Mouse (Mus musculus): ENCODE data around the gene Ubap2.

Gene Ubap2

DNA sequence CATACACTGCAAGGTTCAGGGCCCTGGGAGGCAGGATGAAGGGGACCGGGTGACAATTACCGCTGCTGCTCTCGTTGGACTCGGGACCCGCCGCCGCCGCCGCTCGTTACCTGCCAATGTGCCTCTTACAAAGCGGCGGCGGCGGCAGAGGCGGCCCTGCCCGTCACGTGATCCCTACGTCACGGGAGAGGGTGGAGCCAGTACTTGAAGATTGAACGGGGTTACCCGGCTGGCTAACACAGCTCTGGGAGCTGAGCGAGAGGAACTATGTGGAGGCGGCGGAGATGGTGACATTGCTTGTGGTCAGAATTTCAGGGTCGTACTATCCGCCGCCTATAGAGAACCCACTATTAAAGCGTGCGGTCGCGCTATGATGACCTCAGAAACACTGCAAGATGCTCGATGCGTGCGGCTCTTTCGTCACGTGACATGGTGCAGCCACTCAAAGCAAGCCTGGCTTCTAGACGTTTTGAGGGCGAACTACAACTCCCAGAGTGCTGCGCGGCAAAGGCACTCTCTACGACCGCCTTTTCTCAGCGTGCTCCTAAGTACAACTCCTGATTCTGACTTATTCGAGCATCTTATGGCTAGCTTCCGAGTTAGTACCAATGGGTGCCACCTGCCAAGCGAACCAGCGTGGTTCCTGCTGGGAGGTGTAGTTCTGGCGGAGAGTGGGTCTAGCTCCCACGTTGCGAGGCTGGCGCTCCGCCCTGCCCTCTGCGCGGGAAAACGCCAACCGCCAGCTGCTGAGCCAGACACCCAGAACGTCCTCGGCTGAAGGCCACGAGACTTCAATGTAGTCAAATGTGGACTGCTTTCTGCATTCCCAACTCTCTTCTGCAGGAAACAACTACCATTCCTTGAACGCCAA is at the start of gene Ubap2:
Gene Ubap2 (minus strand): TSS at position 165 of the 871 bp plus-strand sequence.
- peak; percentile 94 to 95 for DNase-seq (ENCODE audit: low spot score in 2 of 2)

DNA sequence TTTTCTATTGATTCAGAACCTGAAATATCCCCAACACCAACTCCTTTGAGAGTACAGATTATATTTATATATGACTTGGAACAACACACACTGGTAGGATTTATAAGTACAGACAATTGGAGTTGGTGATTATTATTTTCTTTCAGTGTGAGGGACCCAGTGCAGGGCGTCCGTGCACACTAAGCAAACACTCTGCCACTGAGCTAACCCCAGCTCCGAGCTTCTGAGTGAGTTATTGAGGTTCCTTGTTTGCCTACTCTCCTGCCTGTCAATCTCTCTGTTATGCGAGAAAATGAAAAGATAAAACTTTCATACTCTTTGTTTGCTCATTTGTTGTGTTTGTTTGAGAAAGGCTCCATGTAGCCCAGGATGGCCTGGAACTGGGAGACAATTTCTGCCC is 46.0 kb upstream of the Ubap2 start:
- no peak for DNase-seq (ENCODE audit: low spot score in 2 of 2)

DNA sequence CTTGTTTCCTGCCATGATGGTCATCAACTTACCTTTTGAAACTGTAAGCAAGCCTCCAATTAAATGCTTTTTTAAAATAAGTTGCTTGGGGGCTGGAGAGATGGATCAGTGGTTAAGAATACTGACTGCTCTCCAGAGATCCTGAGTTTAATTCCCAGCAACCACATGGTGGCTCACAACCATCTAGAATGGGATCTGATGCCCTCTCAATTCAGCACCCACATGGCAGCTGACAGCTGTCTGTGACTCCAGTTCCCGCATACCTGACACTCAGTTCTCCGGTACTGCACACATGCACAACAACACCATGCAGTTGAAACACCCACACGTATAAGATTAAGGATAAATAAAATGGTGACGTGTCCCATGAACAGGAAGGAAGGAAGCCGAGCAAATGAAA is 43.3 kb upstream of the Ubap2 start:
- no peak for DNase-seq (ENCODE audit: low spot score in 2 of 2)

DNA sequence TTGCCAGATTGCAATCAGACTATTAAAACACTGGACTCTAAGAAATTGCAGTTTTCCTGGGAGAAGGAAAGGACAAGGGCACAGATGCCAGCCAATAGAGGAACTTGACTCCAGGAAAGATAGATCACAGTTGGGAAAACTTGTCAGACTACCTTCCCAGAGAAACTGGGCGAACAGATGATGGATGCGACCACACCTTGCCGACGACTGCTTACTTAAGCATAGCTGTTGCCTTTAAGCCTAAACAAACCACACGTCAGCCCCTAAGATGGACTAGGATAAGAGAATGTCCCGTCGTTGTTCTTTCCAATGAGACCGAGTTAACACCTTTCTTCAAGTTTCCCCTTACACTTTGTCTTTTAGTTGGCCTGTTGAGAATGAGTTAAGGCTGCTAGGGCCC is 40.2 kb upstream of the Ubap2 start:
- peak in 1 of 2 experiments; percentile 9 for DNase-seq (ENCODE audit: low spot score in 2 of 2)

DNA sequence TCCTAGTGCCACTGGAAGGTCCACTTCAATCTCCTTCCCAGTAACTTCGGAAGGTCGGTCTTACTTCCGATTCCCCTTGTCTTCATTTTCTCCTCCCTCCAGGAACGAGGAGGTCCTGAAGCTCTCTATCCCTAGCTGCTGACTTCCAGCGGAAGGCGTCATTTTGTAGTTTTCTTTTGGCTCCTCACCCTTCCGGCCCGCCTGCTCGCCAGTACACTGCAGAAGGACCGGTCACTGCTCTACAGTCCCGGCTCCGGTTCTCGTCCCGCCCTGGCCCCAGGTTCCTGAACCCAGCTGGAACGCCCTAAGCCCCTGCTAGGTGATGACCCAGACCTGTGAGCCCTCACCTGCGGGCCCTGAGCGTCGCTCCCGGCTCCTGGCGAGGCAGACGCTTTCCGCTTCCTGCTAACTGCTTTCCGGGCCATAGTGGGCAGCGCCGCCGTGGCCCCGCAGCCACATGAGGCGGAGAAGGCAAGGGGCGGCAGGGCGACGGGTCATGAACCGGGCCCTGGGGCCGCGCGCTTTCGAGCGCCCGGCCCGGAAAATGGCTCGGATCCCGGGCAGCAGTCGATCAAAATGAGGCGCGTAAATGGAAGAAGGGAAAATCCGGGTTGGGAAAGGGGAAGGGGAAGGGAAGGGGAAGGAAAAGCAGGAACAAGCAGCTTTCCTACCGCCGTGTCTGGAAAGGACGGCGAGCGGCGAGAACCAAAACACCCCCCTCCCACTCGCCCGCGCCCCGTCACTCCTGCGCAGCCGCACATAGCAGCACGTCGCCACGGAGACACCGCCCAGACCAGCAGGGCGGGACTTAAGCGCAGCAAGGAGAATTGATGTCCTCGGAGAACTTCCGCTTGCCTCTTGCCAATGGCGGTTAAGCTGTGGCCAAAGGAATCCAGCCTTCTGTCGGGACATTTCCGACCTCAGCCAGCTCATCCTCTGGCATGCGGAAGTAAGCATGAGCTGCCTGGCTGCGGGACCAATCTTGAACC is 39.5 kb upstream of the Ubap2 start, which contains the start of gene Dcaf12:
Gene Dcaf12 (minus strand): TSS at position 749 of the 989 bp plus-strand sequence.
- peak; percentile 93 to 96 for DNase-seq (ENCODE audit: low spot score in 2 of 2)

DNA sequence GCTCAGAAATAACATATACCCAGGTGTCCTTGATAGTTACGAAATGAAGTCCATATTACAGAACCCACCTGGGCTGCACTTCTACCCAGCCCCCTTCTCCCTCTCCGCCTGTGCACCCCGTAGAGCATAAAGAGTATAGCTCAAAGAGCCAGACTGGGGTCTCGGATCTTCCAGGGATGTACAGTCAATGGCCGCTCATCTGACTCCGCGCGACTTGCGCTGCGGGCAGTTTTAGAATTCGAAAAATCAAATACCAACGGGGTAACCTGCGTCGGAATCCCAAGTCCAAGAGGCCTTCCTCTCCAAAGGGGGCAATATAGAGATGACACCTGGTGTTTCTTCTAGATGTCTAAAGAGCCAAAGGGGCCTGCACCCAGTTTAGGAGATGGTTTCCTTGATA is 38.8 kb upstream of the Ubap2 start:
- DNase-seq (ENCODE audit: low spot score in 2 of 2), result no peak

DNA sequence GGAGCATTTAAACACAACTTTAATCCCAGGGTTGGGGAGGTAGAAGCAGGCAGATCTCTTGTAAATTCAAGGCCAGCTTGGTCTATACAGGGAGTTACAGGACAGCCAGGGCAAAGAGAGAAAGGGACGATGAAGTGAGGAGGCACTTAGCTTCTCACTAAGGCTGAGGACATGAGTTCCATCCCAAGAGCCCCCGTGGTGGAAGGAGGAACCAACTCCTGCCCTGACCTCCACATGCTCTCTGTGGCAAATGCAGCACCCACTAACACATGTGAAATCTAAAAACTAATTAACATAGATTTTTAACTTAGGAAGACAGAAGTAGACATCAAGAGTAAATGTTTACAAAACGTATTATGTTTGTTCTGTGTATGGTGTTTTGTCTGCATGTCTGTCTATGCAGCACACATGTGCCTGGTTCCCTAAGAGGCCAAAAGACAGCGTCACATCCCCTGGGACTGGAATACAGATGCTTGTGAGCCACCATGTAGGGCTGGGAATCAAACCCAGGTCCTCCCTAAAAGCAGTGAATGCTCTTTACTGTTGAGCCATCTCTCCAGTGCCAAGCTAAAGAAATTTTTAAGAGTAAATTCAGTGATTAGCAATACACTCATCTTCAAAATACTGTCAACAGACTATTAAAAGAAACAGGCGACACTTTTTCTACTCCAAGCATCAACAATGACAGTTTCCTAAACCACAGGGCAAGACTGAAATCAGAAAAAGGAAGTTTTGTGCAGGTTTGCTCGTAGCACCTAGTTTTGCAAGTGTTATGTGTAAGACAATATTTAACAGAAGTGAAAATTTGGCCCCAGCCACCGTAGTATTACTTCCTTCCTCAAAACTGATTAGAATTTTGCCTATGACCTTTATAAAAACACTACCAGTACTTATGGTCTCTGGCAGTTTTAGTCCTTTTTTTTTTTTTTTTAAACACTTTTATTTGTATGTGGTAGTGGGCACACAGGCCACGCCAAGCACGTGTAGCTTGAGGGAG is 35.9 kb upstream of the Ubap2 start:
- no peak for DNase-seq (ENCODE audit: low spot score in 2 of 2)

DNA sequence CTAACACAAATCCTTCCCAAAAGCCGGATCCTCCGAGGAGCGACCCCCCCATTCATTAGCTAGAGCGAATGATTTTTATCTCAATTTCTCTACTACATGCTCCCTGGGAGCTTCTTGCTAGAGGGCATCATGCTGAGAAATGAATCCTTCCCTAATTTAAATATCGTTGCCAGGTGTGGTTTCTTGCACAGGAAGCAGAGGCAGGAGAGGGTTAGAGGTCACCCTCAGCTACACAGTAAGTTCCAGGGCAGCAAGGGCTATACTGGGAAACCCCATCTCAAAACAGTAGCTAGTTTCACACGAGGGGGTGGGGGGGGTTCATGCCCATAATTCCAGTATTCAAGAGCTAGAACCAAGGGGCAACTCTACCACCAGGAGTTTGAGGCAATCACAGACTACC is 32.5 kb upstream of the Ubap2 start:
- DNase-seq (ENCODE audit: low spot score in 2 of 2), result no peak

DNA sequence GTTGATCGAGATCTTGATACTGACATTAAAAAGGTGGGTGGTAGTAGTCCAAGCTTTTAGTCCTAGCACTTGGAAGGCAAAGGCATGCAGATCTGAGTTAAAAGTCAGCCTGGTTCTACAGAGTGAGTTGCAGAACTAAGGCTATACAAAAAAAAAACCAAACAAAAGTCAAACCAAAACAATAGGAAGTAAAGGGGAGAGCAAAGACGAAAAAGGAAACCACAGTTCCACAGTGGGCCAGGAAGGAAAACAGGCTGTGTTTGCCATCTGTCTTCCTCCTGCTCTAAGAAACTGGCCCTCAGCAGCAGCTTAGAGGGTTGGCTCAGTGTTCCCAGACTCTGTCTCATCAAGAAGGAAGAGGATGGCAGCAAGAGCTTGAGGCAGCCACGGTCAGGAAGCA is 29.4 kb upstream of the Ubap2 start:
- DNase-seq (ENCODE audit: low spot score in 2 of 2), result no peak

DNA sequence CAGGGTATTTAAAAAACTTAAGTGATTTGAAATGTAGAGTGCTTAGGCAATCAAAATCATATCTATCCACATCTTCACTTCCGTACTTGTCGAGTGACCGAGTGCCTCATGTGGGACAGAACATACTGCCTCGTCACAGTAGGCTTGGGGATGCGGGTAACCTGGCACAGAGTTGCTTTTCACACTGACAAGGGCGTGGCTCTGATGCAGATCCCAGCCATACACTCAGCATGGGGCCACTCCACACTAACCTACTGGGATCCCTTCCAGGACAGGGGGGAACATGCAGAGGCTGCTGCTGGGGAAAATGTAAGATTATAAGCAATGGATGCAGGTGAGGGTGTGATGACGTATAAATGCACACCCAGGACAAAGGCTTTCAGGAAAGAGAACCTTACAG is 28.7 kb upstream of the Ubap2 start:
- no peak for DNase-seq (ENCODE audit: low spot score in 2 of 2)

DNA sequence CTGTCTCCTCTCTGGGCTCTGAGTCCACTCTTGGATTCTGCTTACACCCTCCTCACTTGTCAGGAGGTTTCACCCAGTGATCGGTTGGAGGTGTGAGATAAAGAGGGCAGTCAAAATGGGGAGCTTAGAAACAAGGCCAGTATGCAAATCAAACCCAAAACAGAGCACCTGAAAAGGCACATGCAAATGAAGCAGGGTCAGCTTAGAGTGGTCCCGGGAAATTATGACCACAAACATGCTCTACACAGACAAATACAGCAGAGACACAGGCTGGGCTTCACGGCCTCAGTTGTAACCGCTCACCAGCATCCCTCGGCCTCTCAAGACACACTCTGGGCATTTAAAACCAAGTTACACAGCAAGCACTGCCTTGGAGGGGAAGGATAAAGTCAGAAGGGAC is 24.0 kb upstream of the Ubap2 start:
- DNase-seq (ENCODE audit: low spot score in 2 of 2), result no peak

DNA sequence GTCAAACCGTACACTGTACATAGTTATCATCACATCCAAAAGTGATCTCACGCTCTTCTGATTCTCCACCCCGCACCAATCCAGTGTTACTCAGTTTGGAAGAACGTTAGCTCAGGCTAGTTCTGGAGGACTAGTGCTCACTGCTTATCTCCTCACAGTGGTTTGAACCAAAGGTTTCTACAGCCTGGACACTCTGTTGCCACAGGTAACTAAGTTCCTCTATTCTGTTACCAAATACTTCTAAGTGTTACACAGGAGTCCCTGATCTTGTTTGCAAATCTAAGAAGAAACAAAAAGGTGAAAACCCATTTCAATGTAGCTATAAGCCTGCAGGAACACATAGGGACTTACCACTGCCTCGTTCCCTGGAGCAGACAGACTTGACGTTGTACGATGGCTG is 21.0 kb upstream of the Ubap2 start:
- DNase-seq (ENCODE audit: low spot score in 2 of 2), result no peak

DNA sequence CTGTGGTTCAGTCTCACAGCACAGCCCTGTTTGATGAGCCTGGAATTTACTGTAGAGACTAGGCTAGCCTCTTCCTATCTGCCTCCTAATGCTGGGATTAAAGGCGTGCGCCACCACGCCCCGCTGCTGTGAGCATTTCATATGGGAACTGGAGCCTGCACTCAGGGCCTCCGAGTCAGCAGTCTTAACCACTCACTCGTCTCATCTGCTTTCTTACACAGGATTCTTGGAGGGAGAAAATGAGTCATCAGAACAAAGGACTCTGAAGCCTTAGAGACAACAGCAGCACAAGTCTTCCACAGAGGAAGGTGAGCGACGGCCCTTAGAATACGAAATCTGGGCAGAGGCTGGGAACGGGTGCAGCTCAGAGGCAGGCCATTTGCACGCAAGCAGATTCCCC is 20.6 kb upstream of the Ubap2 start:
- no peak for DNase-seq (ENCODE audit: low spot score in 2 of 2)

DNA sequence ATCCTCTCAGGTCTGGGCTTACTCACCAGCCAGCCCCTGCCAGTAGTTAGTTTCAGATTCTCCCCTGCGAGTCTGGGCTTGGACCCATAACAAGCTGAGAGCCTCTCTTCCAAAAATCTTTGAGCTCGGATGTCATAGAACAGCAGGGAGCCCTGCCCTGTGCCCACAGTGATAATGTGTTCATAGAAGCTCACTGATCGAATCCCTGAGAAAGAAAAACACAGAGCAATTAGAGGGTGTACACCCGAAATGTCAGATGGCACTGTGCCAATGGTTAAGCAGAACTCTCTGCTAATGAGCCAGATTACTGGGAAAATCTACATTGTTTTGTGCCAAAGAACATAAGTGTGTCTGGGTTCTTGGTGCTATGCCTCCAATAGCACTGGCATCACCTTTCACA is 19.0 kb upstream of the Ubap2 start:
- no peak for DNase-seq (ENCODE audit: low spot score in 2 of 2)

DNA sequence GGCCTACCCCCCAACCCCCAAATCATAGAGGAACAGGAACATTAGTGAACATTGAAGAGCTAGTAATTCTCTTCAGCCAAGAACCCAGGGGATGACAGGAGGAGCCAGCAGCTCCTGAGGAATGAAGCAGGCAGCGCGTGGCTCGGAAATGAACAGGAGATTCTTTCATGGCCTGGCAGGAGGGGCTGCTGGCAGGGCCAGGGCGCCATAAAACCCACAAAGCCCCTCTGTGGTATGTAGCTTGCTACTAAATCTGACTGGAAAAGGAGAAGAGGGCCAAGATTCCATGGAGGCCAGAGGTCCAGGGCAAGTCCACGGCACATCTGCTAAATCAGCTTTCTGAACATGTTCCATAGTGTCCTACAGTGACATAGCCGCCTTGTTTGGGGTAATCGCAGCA is 14.9 kb upstream of the Ubap2 start:
- no peak for DNase-seq (ENCODE audit: low spot score in 2 of 2)

DNA sequence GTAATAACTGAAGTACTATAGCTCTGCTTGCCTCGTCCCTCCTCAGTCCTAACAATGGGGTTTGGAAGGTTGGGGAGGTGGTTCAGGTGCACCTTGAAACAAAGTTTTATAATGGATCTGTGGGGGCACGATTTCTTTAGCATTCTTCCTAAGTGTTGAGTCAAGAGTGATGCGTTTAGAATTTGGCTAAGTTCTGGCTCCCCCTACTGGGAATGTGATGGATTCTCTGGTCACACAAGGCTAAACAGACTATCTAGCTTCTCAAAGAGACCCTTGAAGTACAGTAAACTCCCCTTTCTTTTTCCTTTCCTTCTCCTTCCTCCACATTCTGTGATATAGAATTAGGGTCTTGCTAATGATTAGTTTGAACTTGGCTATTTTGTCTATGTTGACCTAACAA is 11.5 kb upstream of the Ubap2 start:
- no peak for DNase-seq (ENCODE audit: low spot score in 2 of 2)

DNA sequence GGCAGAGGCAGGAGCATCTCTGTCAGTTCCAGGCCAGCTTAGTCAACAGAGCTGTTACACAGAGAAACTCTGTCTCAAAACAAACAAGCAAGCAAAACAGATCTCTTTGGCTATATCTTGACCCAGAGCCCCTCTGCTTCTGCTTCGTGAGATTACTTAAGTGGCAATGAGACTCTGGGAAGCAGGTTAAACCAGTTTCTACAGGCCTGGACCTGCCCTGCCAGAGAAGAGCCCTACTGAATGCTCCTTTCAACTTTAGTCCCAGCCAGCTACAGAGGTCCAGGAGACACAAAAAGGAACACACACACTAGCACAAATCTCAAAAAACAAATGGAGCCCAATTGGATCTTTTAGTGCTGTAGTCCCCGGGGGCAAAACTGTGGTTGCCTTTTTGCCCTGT is 9.1 kb upstream of the Ubap2 start:
- peak; percentile 48 to 64 for DNase-seq (ENCODE audit: low spot score in 2 of 2)

DNA sequence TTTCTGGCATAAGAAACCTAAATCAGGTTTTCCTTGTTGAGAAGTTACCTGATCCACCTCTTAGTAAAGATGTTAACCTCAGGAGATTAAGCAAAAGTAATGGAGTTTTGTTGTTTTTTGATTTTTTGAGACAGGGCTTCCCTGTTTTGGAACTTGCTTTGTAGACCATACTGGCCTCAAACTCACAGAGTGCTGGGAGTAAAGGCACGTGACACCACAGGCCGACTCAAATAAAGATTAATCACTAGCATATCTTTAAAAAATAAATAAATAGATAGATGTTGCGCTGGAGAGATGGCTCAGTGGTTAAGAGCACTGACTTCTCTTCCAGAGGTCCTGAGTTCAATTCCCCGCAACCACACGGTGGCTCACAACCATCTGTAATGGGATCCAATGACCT is 983 bp upstream of the Ubap2 start:
- DNase-seq (ENCODE audit: low spot score in 2 of 2), result no peak

DNA sequence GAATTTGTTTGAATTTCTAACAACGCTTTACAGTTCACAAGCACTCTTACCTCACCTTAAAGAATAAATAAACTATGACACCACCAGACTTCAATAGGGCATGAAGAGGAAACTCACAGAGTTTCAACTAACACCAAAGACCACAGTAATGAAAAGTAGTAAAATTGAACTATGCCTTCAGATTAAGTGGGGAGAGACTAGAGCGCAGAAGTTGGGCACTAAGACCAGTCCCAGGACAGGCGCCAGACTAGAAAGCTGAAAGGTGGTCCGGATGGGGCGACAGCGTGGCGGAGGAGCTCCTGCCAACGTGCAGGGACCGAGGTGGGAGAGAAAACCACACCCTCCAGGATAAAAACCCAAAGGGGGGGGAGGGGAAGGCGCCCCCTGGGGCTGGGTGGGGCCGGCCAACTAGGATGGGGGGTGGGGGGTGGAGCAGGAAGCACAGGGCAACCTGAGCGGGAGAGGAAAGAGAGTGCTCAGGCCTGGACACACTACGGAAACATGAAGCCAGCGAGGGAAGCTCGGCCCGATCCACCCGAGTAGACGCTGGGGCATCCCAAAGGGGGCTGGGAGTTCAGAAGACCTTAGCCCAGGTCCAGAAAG is 466 bp downstream of the Ubap2 start:
- no peak for DNase-seq (ENCODE audit: low spot score in 2 of 2)

DNA sequence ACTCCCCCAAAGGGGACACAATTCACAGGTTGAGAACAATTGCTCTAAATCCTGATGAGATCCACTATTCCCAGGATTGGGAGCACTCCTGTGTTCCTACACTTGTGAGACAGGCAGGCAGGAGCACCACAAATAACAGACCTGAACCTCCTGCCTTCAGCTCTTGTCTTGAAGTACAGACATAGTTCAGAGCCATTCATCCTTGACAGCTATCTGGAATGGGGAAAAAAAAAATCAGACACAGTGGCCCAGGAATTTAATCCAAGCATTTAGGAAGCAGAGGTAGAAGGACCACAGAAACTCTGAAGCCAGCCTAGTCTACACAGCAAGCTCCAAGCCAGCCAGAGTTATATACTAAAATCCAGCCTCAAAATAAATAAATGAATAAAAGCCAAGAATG is 6.8 kb downstream of the Ubap2 start:
- DNase-seq (ENCODE audit: low spot score in 2 of 2), result no peak

DNA sequence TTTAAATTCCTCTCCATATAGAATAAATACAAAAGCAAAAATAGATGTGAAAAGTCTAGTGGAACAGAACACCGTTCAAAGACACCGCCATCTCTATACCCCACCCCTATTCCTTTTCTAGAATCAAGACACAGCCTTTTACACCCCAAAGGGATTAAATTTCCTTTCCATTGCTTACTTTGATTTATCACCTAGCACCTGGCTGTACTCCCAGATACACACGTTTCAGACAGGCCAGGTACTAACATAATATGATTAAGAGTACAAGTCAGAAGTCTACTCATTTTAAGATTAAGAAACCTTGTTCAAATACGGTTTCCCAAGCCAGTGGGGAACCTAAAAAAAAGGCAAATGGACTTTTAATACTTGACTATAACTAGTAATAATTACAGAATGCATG is 8.6 kb downstream of the Ubap2 start:
- DNase-seq (ENCODE audit: low spot score in 2 of 2), result no peak

Data from urinary bladder, postnatal 36 days (tissue).